Mouse (Mus musculus) liver, embryonic 12.5 days (tissue): ENCODE results near the gene Arsg. TPM values are rescaled to one million over a fixed set of nuclear protein-coding genes. Genes with fewer than 3 reads are reported as not detected.

Experiments used
- ATAC-seq: fragments of 200-750 bp; cut with Nextera tagmentation; 2 replicates; pipeline ENCODE4 v1.8.0; 2017; ENCODE audit warnings: moderate number of reproducible peaks, mild to moderate bottlenecking, moderate library complexity
- H3K27ac ChIP-seq: fragments of 300-500 bp; sonication (generic); 2 replicates; pipeline ENCODE4 v1.5.1; 2016; ENCODE audit warnings: mild to moderate bottlenecking
- H3K27me3 ChIP-seq: fragments of 300-500 bp; sonication (generic); replicated peaks from 2 replicates; pipeline ENCODE4 v1.6.1; 2016; ENCODE audit warnings: mild to moderate bottlenecking, moderate library complexity
- H3K36me3 ChIP-seq: fragments of 300-500 bp; sonication (generic); 2 replicates; pipeline ENCODE4 v1.6.1; 2016; ENCODE audit warnings: mild to moderate bottlenecking, moderate library complexity
- H3K4me1 ChIP-seq: fragments of 300-500 bp; sonication (generic); 2 replicates; pipeline ENCODE4 v1.6.1; 2016
- H3K4me2 ChIP-seq: fragments of 300-500 bp; sonication (generic); 2 replicates; pipeline ENCODE4 v1.6.1; 2016; ENCODE audit warnings: mild to moderate bottlenecking, moderate library complexity
- H3K4me3 ChIP-seq: fragments of 300-500 bp; sonication (generic); 2 replicates; pipeline ENCODE4 v1.5.1; 2016; ENCODE audit warnings: mild to moderate bottlenecking, moderate library complexity
- H3K9ac ChIP-seq: fragments of 300-500 bp; sonication (generic); 2 replicates; pipeline ENCODE4 v1.6.1; 2016; ENCODE audit warnings: mild to moderate bottlenecking, moderate library complexity
- H3K9me3 ChIP-seq: fragments of 300-500 bp; sonication (generic); replicated peaks from 2 replicates; pipeline ENCODE4 v1.6.1; 2016; ENCODE audit warnings: mild to moderate bottlenecking, moderate library complexity
- WGBS: fragments of 180-500 bp; shearing (Covaris S2); methylation state at CpG from one replicate; pipeline ENCODE4 v1.1.7; 2016; ENCODE audit not compliant: insufficient replicate concordance; 5-methylcytosine and 5-hydroxymethylcytosine counted together
- polyA plus RNA-seq: library from polyadenylated mRNA; unstranded; fragments of >200 nt; fragmentation: Nextera tagmentation; extraction: Ambion mirVana; gene quantifications from 2 replicates; pipeline ENCODE4 v1.2.1, GENCODE M21; 2016

Gene Arsg
- polyA plus RNA-seq, 1 experiment from 2014 or later, result 3.7 TPM

DNA sequence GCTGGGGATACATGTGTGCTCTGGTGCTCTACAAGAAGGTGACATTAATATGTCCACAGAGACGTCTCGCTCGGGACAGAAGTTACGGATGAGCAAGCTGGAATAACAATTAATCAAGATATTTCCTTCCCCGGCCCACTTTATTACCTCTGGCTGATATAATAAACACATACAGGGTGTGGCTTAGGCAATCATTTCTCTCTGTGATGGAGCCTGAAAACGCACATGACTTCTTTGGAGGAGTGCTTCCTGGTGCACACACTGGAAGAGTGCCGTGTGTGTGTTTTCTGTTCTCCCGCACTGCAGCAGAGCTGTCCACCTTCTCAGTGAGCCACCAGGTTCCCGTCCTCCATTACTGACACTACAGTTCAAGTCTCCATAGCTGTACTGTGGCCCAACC, 24.8 kb downstream of the Arsg start:
- H3K27ac ChIP-seq, result no peak overlapping the region
- no peak overlapping the region for H3K9ac ChIP-seq
- H3K27me3 ChIP-seq, result no peaks in the 10 kb centered on the region
- H3K4me2 ChIP-seq, result no peak overlapping the region
- 66% methylated on average over 9 of the region's 9 CpGs for WGBS
- no peaks in the 10 kb centered on the region for H3K36me3 ChIP-seq
- no peaks in the 10 kb centered on the region for H3K9me3 ChIP-seq
- peaks cover 63% of the 10 kb centered on the region for H3K4me1 ChIP-seq
- ATAC-seq, result no peak
- no peak overlapping the region for H3K4me3 ChIP-seq

GRCm38 (mm10) chr11:109500206-109500605, 27.0 kb downstream of the Arsg start:
- no peak for ATAC-seq
- Histone ChIP-seq H3K4me2 (no peak overlapping the region), H3K27me3 (peaks cover 6% of the 10 kb centered on the region; the same call in 1 of the 2 replicates), H3K9me3 (no peaks in the 10 kb centered on the region), H3K27ac (no peak overlapping the region), H3K36me3 (no peaks in the 10 kb centered on the region), H3K9ac (no peak overlapping the region), H3K4me3 (no peak overlapping the region), H3K4me1 (peaks cover 44% of the 10 kb centered on the region)
- 81% methylated on average over 5 of the region's 5 CpGs for WGBS

- peaks cover 13% of the 10 kb centered on the region for H3K4me1 ChIP-seq
- no peaks in the 10 kb centered on the region for H3K9me3 ChIP-seq
- H3K4me3 ChIP-seq, result no peak overlapping the region
- no peak overlapping the region for H3K4me2 ChIP-seq
- 73% methylated on average over 9 of the region's 9 CpGs for WGBS
- H3K36me3 ChIP-seq, result no peaks in the 10 kb centered on the region
- no peak for ATAC-seq
- H3K27ac ChIP-seq, result no peak overlapping the region
- peaks cover 6% of the 10 kb centered on the region; the same call in 1 of the 2 replicates for H3K27me3 ChIP-seq
- H3K9ac ChIP-seq, result no peak overlapping the region
Measured at GRCm38 (mm10) chr11:109504977-109505376, 31.8 kb downstream of the Arsg start.

DNA sequence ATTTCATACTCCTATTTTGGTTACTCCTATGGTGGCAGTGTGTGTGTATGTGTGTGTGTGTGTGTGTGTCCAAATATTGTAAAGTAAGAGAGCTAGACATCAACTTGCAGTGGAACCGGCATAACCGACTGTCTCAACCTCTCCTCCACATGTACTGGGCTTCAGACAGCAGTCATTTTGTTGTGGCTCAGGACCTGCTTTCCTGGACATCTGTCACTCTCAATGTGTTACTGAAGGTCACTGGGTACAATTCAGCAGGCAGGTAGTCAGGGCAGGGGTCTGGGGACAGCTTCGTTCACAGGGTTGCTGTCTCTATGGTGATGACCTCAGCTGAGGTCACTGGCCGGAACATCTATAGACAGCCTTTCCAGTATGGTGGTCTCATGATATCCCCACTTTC, 32.6 kb downstream of the Arsg start:
- Histone ChIP-seq H3K9me3 (no peaks in the 10 kb centered on the region), H3K4me1 (peaks cover 13% of the 10 kb centered on the region), H3K4me2 (no peak overlapping the region), H3K9ac (no peak overlapping the region), H3K4me3 (no peak overlapping the region), H3K27ac (no peak overlapping the region), H3K27me3 (peaks cover 6% of the 10 kb centered on the region; the same call in 1 of the 2 replicates), H3K36me3 (no peaks in the 10 kb centered on the region)
- no peak for ATAC-seq
- 87% methylated on average over 4 of the region's 4 CpGs for WGBS

GRCm38 (mm10) chr11:109507068-109507467, 33.9 kb downstream of the Arsg start:
- Histone ChIP-seq H3K4me2 (no peak overlapping the region), H3K4me3 (no peak overlapping the region), H3K9ac (no peak overlapping the region), H3K36me3 (no peaks in the 10 kb centered on the region), H3K27ac (no peak overlapping the region), H3K27me3 (peaks cover 6% of the 10 kb centered on the region; the same call in 1 of the 2 replicates), H3K4me1 (peaks cover 11% of the 10 kb centered on the region), H3K9me3 (no peaks in the 10 kb centered on the region)
- 78% methylated on average over 3 of the region's 3 CpGs for WGBS
- ATAC-seq, result no peak

- Histone ChIP-seq H3K4me1 (peaks cover 22% of the 10 kb centered on the region), H3K9ac (no peak overlapping the region), H3K27me3 (peaks cover 6% of the 10 kb centered on the region; the same call in 1 of the 2 replicates), H3K36me3 (no peaks in the 10 kb centered on the region), H3K4me3 (no peak overlapping the region), H3K4me2 (no peak overlapping the region), H3K9me3 (no peaks in the 10 kb centered on the region), H3K27ac (no peak overlapping the region)
- no peak for ATAC-seq
- 73% methylated on average over 16 of the region's 16 CpGs for WGBS
Measured at GRCm38 (mm10) chr11:109512995-109513675, 40.0 kb downstream of the Arsg start.

GRCm38 (mm10) chr11:109514064-109514612, 41.0 kb downstream of the Arsg start:
- Histone ChIP-seq H3K4me3 (no peak overlapping the region), H3K4me1 (peaks cover 32% of the 10 kb centered on the region), H3K4me2 (no peak overlapping the region), H3K27ac (no peak overlapping the region), H3K36me3 (no peaks in the 10 kb centered on the region), H3K9ac (no peak overlapping the region), H3K9me3 (no peaks in the 10 kb centered on the region), H3K27me3 (peaks cover 6% of the 10 kb centered on the region; the same call in 1 of the 2 replicates)
- WGBS, result 78% methylated on average over 3 of the region's 3 CpGs
- ATAC-seq, result no peak

DNA sequence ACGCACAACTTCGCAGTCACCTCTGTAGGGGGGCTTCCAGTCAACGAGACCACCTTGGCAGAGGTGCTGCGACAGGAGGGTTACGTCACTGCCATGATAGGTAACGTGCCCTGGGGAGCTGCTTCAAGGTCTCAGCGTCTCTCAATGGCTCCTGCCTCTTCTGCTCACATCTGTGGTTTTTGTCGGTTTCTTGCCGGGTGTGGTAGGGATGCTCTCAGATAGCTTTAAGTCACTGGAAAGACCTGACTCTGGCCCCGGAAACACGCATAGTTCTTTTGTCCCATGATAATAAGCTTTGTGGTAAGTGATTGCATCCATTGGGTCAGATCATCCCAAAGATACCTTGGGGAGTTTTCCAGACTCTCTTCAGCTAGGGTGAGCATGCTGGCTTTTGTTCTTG, 44.2 kb downstream of the Arsg start:
- Histone ChIP-seq H3K36me3 (no peaks in the 10 kb centered on the region), H3K4me2 (peak overlapping the region; percentile 32; the same call in 1 of the 2 replicates), H3K4me3 (no peak overlapping the region), H3K9me3 (no peaks in the 10 kb centered on the region), H3K4me1 (peaks cover 44% of the 10 kb centered on the region), H3K9ac (no peak overlapping the region), H3K27me3 (peaks cover 11% of the 10 kb centered on the region; the same call in 1 of the 2 replicates), H3K27ac (0 out of 2 replicates have a peak overlapping the region, but pooled peaks have one; percentile 49)
- WGBS, result 55% methylated on average over 11 of the region's 11 CpGs
- ATAC-seq, result peak; percentile 10; the same call in 1 of the 2 replicates

- ATAC-seq, result peak; percentile 99
- H3K9me3 ChIP-seq, result no peaks in the 10 kb centered on the region
- peak overlapping the region; percentile 79 for H3K27ac ChIP-seq
- no peak overlapping the region for H3K9ac ChIP-seq
- 26% methylated on average over 3 of the region's 3 CpGs for WGBS
- no peaks in the 10 kb centered on the region for H3K36me3 ChIP-seq
- peak overlapping the region; percentile 32; the same call in 1 of the 2 replicates for H3K4me2 ChIP-seq
- H3K27me3 ChIP-seq, result peaks cover 11% of the 10 kb centered on the region; the same call in 1 of the 2 replicates
- peaks cover 44% of the 10 kb centered on the region for H3K4me1 ChIP-seq
- H3K4me3 ChIP-seq, result no peak overlapping the region
Measured at GRCm38 (mm10) chr11:109517816-109518215, 44.6 kb downstream of the Arsg start.

DNA sequence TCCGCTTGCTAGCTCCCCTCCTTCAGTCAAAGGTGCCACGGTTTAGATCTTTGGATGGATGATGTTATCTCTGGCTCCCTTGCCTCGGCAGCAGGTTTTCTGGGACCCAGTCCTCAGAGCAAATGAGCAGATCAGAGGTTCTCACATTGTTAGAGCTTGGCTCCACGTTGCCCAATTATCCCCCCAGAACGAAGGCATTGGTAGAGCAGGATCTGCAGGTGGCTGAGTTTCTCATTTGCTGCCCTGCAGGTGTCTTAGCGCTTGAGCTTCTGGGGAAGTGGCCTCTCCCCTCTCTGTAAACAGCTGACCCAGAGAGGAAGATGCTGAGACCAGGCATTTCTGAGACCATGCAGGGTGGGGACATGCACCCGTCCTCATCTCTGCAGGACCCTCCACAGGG, 47.8 kb downstream of the Arsg start:
- no peak for ATAC-seq
- H3K27me3 ChIP-seq, result peaks cover 11% of the 10 kb centered on the region; the same call in 1 of the 2 replicates
- no peaks in the 10 kb centered on the region for H3K36me3 ChIP-seq
- no peak overlapping the region for H3K4me2 ChIP-seq
- WGBS, result 46% methylated on average over 7 of the region's 7 CpGs
- no peak overlapping the region for H3K9ac ChIP-seq
- H3K9me3 ChIP-seq, result no peaks in the 10 kb centered on the region
- peaks cover 41% of the 10 kb centered on the region for H3K4me1 ChIP-seq
- H3K4me3 ChIP-seq, result no peak overlapping the region
- H3K27ac ChIP-seq, result no peak overlapping the region

- H3K4me1 ChIP-seq, result peaks cover 12% of the 10 kb centered on the region
- no peak overlapping the region for H3K9ac ChIP-seq
- no peaks in the 10 kb centered on the region for H3K36me3 ChIP-seq
- H3K4me3 ChIP-seq, result no peak overlapping the region
- no peaks in the 10 kb centered on the region for H3K9me3 ChIP-seq
- WGBS, result 67% methylated on average over 5 of the region's 5 CpGs
- 0 out of 2 replicates have a peak, but pooled peaks cover 5% of the 10 kb centered on the region for H3K27me3 ChIP-seq
- H3K4me2 ChIP-seq, result no peak overlapping the region
- H3K27ac ChIP-seq, result no peak overlapping the region
- no peak for ATAC-seq
Measured at GRCm38 (mm10) chr11:109524869-109525268, 51.7 kb downstream of the Arsg start.

DNA sequence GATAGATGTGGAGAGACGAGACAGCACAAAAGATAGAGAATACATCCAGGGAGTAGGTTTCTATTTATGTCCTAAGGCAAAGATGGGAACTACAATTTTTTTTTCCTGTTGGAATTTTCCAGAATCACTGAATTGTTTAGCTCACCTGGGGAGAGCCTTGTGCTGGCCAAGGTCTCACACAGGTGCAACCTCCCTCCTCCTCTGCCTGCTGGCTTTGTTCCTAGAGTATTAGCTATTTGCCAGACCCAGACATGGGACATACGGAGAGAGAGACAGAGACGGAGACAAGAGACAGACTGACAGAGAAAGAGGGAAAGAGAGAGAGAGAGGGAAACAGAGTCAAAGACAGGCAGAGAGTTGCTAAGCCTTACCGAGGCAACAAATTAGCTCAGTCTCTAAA, 52.4 kb downstream of the Arsg start:
- Histone ChIP-seq H3K4me2 (no peak overlapping the region), H3K36me3 (no peaks in the 10 kb centered on the region), H3K9ac (no peak overlapping the region), H3K27ac (no peak overlapping the region), H3K27me3 (0 out of 2 replicates have a peak, but pooled peaks cover 5% of the 10 kb centered on the region), H3K9me3 (no peaks in the 10 kb centered on the region), H3K4me1 (peaks cover 8% of the 10 kb centered on the region), H3K4me3 (no peak overlapping the region)
- 83% methylated on average over 4 of the region's 4 CpGs for WGBS
- no peak for ATAC-seq
